Mouse (Mus musculus) embryonic facial prominence, embryonic 10.5 days (tissue): ENCODE data around the gene Prkg1. TPM values are rescaled to one million over a fixed set of nuclear protein-coding genes. Genes with fewer than 3 reads are reported as not detected.

ENCODE experiments used
- DNase-seq: peaks from one replicate; pipeline ENCODE4 v3.0.0-alpha.2; 2017; ENCODE audit warnings: low spot score
- H3K27ac ChIP-seq: fragments of 300-500 bp; sonication (generic); replicated peaks from 2 replicates; pipeline ENCODE4 v1.5.1; 2016; ENCODE audit warnings: mild to moderate bottlenecking
- H3K27me3 ChIP-seq: fragments of 300-500 bp; sonication (generic); replicated peaks from 2 replicates; pipeline ENCODE4 v1.6.1; 2016; ENCODE audit warnings: low read depth, mild to moderate bottlenecking; ENCODE audit not compliant: poor library complexity, severe bottlenecking
- H3K36me3 ChIP-seq: fragments of 300-500 bp; sonication (generic); replicated peaks from 2 replicates; pipeline ENCODE4 v1.6.1; 2016; ENCODE audit warnings: mild to moderate bottlenecking, moderate library complexity
- H3K4me1 ChIP-seq: fragments of 300-500 bp; sonication (generic); 2 replicates; pipeline ENCODE4 v1.6.1; 2016
- H3K4me3 ChIP-seq: fragments of 300-500 bp; sonication (generic); 2 replicates; pipeline ENCODE4 v1.5.1; 2016; ENCODE audit warnings: mild to moderate bottlenecking, moderate library complexity
- H3K9me3 ChIP-seq: fragments of 300-500 bp; sonication (generic); 2 replicates; pipeline ENCODE4 v1.6.1; 2016; ENCODE audit warnings: mild to moderate bottlenecking
- WGBS: fragments of 180-500 bp; shearing (Covaris S2); methylation state at CpG from one replicate; pipeline ENCODE4 v1.1.7; 2016; 5-methylcytosine and 5-hydroxymethylcytosine counted together
- polyA plus RNA-seq: library from polyadenylated mRNA; unstranded; fragments of >200 nt; fragmentation: Nextera tagmentation; extraction: Ambion mirVana; gene quantifications from 2 replicates; pipeline ENCODE4 v1.2.1, GENCODE M21; 2016

Prkg1 gene
- polyA plus RNA-seq, 1 experiment from 2014 or later = 6.2 TPM

GRCm38 (mm10) chr19:31763246-31763821 is 1.5 kb downstream of the Prkg1 start:
- Histone ChIP-seq H3K4me3 (peak overlapping the region; percentile 72), H3K36me3 (no peaks in the 10 kb centered on the region), H3K27ac (peak overlapping the region; percentile 86), H3K27me3 (peaks cover 26% of the 10 kb centered on the region), H3K9me3 (no peaks in the 10 kb centered on the region), H3K4me1 (peaks cover 61% of the 10 kb centered on the region)
- WGBS = 4% methylated on average over 20 of the region's 20 CpGs
- DNase-seq = peak; percentile 40

- Histone ChIP-seq H3K27me3 (peaks cover 26% of the 10 kb centered on the region), H3K36me3 (no peaks in the 10 kb centered on the region), H3K4me1 (peaks cover 63% of the 10 kb centered on the region), H3K9me3 (no peaks in the 10 kb centered on the region), H3K4me3 (peak overlapping the region; percentile 72), H3K27ac (peak overlapping the region; percentile 86)
- DNase-seq = peak; percentile 86
- WGBS = under 1% methylated on average over 24 of the region's 24 CpGs
Measured at GRCm38 (mm10) chr19:31762411-31763245, 2.2 kb downstream of the Prkg1 start.

GRCm38 (mm10) chr19:31759855-31760254 is 5.0 kb downstream of the Prkg1 start:
- DNase-seq = no peak
- H3K4me3 ChIP-seq = no peak overlapping the region
- no peak overlapping the region for H3K27ac ChIP-seq
- 55% methylated on average over 3 of the region's 3 CpGs for WGBS
- H3K27me3 ChIP-seq = peaks cover 26% of the 10 kb centered on the region
- no peaks in the 10 kb centered on the region for H3K36me3 ChIP-seq
- H3K9me3 ChIP-seq = no peaks in the 10 kb centered on the region
- peaks cover 71% of the 10 kb centered on the region for H3K4me1 ChIP-seq

- peaks cover 42% of the 10 kb centered on the region for H3K4me1 ChIP-seq
- peak; percentile 58 for DNase-seq
- no peak overlapping the region for H3K4me3 ChIP-seq
- H3K27me3 ChIP-seq = peaks cover 9% of the 10 kb centered on the region
- H3K36me3 ChIP-seq = no peaks in the 10 kb centered on the region
- H3K9me3 ChIP-seq = no peaks in the 10 kb centered on the region
- H3K27ac ChIP-seq = 0 out of 2 replicates have a peak overlapping the region, but pooled peaks have one; percentile 48
- WGBS = 38% methylated on average over 11 of the region's 11 CpGs
Measured at GRCm38 (mm10) chr19:31755929-31756792, 8.7 kb downstream of the Prkg1 start.

- H3K4me3 ChIP-seq = no peak overlapping the region
- 54% methylated on average over 9 of the region's 9 CpGs for WGBS
- H3K9me3 ChIP-seq = no peaks in the 10 kb centered on the region
- no peak for DNase-seq
- H3K27ac ChIP-seq = peak overlapping the region; percentile 35; the same call in 1 of the 2 replicates
- H3K36me3 ChIP-seq = no peaks in the 10 kb centered on the region
- peaks cover 29% of the 10 kb centered on the region for H3K4me1 ChIP-seq
- no peaks in the 10 kb centered on the region for H3K27me3 ChIP-seq
Measured at GRCm38 (mm10) chr19:31754642-31755287, 10.1 kb downstream of the Prkg1 start.

GRCm38 (mm10) chr19:31750976-31751676 is 13.7 kb downstream of the Prkg1 start:
- H3K27me3 ChIP-seq = no peaks in the 10 kb centered on the region
- H3K4me1 ChIP-seq = peaks cover 17% of the 10 kb centered on the region
- no peak overlapping the region for H3K4me3 ChIP-seq
- 72% methylated on average over 11 of the region's 11 CpGs for WGBS
- no peaks in the 10 kb centered on the region for H3K9me3 ChIP-seq
- no peak overlapping the region for H3K27ac ChIP-seq
- H3K36me3 ChIP-seq = no peaks in the 10 kb centered on the region
- no peak for DNase-seq

- no peaks in the 10 kb centered on the region for H3K27me3 ChIP-seq
- peak; percentile 53 for DNase-seq
- H3K9me3 ChIP-seq = no peaks in the 10 kb centered on the region
- no peaks in the 10 kb centered on the region for H3K36me3 ChIP-seq
- WGBS = 9% methylated on average over 2 of the region's 2 CpGs
- no peak overlapping the region for H3K4me3 ChIP-seq
- H3K4me1 ChIP-seq = 0 out of 2 replicates have a peak, but pooled peaks cover 3% of the 10 kb centered on the region
- H3K27ac ChIP-seq = no peak overlapping the region
Measured at GRCm38 (mm10) chr19:31746635-31747034, 18.2 kb downstream of the Prkg1 start.

- no peaks in the 10 kb centered on the region for H3K36me3 ChIP-seq
- no peak for DNase-seq
- 63% methylated on average over 8 of the region's 8 CpGs for WGBS
Measured at GRCm38 (mm10) chr19:31743241-31744045, 21.4 kb downstream of the Prkg1 start.

GRCm38 (mm10) chr19:31714900-31715299 is 49.9 kb downstream of the Prkg1 start:
- whole genome bisulfite sequencing = 84% methylated on average over 6 of the region's 6 CpGs
- no peak overlapping the region for H3K4me3 ChIP-seq
- no peak overlapping the region for H3K27ac ChIP-seq
- H3K36me3 ChIP-seq = no peaks in the 10 kb centered on the region
- H3K27me3 ChIP-seq = no peaks in the 10 kb centered on the region
- DNase-seq = no peak
- H3K9me3 ChIP-seq = no peaks in the 10 kb centered on the region
- H3K4me1 ChIP-seq = 0 out of 2 replicates have a peak, but pooled peaks cover 2% of the 10 kb centered on the region

More at GRCm38 (mm10) chr19:31743241-31744045, 21.4 kb downstream of the Prkg1 start:
- 0 out of 2 replicates have a peak, but pooled peaks cover 3% of the 10 kb centered on the region for H3K4me1 ChIP-seq
- H3K27ac ChIP-seq = no peak overlapping the region
- H3K9me3 ChIP-seq = no peaks in the 10 kb centered on the region
- H3K27me3 ChIP-seq = no peaks in the 10 kb centered on the region
- no peak overlapping the region for H3K4me3 ChIP-seq

- DNase-seq = no peak
- H3K27ac ChIP-seq = no peak overlapping the region
- no peaks in the 10 kb centered on the region for H3K27me3 ChIP-seq
- H3K36me3 ChIP-seq = no peaks in the 10 kb centered on the region
- H3K9me3 ChIP-seq = no peaks in the 10 kb centered on the region
- 0 out of 2 replicates have a peak, but pooled peaks cover 2% of the 10 kb centered on the region for H3K4me1 ChIP-seq
- WGBS = 88% methylated on average over 4 of the region's 4 CpGs
- H3K4me3 ChIP-seq = no peak overlapping the region
Measured at GRCm38 (mm10) chr19:31714418-31714817, 50.4 kb downstream of the Prkg1 start.

GRCm38 (mm10) chr19:31713321-31713720 is 51.5 kb downstream of the Prkg1 start:
- H3K9me3 ChIP-seq = no peaks in the 10 kb centered on the region
- 67% methylated on average over 4 of the region's 4 CpGs for WGBS
- no peaks in the 10 kb centered on the region for H3K27me3 ChIP-seq
- no peak overlapping the region for H3K27ac ChIP-seq
- H3K4me3 ChIP-seq = no peak overlapping the region
- no peak for DNase-seq
- H3K36me3 ChIP-seq = no peaks in the 10 kb centered on the region
- 0 out of 2 replicates have a peak, but pooled peaks cover 2% of the 10 kb centered on the region for H3K4me1 ChIP-seq
